7 mouse cellular contexts compared by ENCODE assay signal in the genomic region with DNA sequence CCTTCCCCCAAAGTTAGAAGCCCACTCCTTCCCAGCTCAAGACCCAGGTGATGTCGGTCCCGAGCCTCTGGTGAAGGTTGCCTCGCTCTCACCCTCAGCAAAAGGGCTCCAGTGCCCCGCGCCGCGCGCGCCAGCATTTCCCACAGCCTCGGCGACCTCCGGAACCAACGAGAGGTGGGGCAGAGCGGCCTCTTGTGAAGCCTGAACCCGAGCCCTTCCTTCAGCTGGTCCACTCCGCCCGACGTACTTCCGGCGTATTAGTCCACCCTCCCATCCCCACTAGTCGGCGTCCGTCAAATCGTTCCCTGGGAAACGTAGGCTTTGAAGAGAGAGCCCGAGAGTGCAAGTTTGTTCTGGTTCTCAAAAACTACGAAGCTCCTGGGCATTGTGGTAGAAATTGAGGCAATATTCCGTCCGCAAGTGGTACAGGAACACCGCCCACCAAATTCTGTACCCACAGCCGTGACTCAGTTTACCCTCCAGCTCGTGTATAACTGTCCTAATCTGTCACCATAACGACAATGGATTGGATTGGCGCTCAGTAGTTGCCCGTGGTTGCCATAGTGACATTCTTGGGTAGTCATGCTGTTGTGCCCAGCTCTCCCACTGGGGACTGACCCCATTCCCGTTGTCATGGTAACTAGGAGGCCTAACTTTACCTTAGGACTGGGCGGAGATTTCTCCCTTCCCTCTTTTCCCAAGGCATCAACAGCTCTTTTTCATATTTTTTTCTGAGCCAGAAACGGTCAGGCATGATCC. TPM values are rescaled to one million over a fixed set of nuclear protein-coding genes. Genes with fewer than 3 reads are reported as not detected.
A peak's percentile ranks its signal among the peaks of the same experiment; 100 is the strongest.
DNase-seq lines count a peak whose midpoint lies in the region; ATAC-seq and TF ChIP-seq lines count a peak whose summit lies in the region.

A gene (minus strand): TSS at position 474 of the 759 bp plus-strand sequence.

- peak; percentile 53 for TF ChIP-seq POLR2A in small intestine, adult 2 months (IDR thresholded peaks at IDR 0.05; ENCODE audit: low read depth, low read length)

- ATAC-seq in intestine, postnatal 0 days, result peak; percentile 94
- peak; percentile 96 for ATAC-seq in midbrain, embryonic 12.5 days (ENCODE audit: low FRiP score, low read depth)

- H3K4me3 ChIP-seq in intestine, postnatal 0 days (ENCODE audit: low read depth, low read length), result peak within 1 kb of the TSS; percentile 76
- peak within 1 kb of the TSS; percentile 78 for H3K4me3 ChIP-seq in midbrain, embryonic 12.5 days
- H3K4me3 ChIP-seq in small intestine, adult 2 months (ENCODE audit: low read depth, low read length), result peak within 1 kb of the TSS; percentile 91

- no peaks in the 10 kb centered on the region for H3K9me3 ChIP-seq in intestine, postnatal 0 days (ENCODE audit: control insufficient read depth)
- no peaks in the 10 kb centered on the region for H3K9me3 ChIP-seq in midbrain, embryonic 12.5 days

- peak; percentile 66 for TF ChIP-seq CTCF in intestine, postnatal 0 days (IDR thresholded peaks at IDR 0.05; ENCODE audit: low read depth)
- peak; percentile 43; the same call in 1 of the 2 replicates for TF ChIP-seq CTCF in small intestine, adult 2 months (IDR thresholded peaks at IDR 0.05; ENCODE audit: extremely low read depth, insufficient read length, insufficient replicate concordance, low read depth, low read length)

- H3K36me3 ChIP-seq in intestine, postnatal 0 days (ENCODE audit: control insufficient read depth, insufficient read depth), result peaks cover 38% of the 10 kb centered on the region
- peaks cover 74% of the 10 kb centered on the region for H3K36me3 ChIP-seq in midbrain, embryonic 12.5 days
- peaks cover 37% of the 10 kb centered on the region for H3K36me3 ChIP-seq in small intestine, adult 2 months (ENCODE audit: control insufficient read depth, insufficient read depth, low read length)

- H3K27ac ChIP-seq in intestine, postnatal 0 days (ENCODE audit: low read depth, low read length), result peak within 1 kb of the TSS; percentile 82
- H3K27ac ChIP-seq in midbrain, embryonic 12.5 days (replicated peaks), result peak within 1 kb of the TSS; percentile 93
- H3K27ac ChIP-seq in small intestine, adult 2 months (ENCODE audit: insufficient read depth, low read depth, low read length), result peak within 1 kb of the TSS; percentile 56

- H3K4me1 ChIP-seq in intestine, postnatal 0 days (replicated peaks; ENCODE audit: control insufficient read depth, insufficient read depth, low read length), result 0 out of 2 replicates have a peak, but pooled peaks cover 3% of the 10 kb centered on the region
- peaks cover 21% of the 10 kb centered on the region for H3K4me1 ChIP-seq in midbrain, embryonic 12.5 days
- H3K4me1 ChIP-seq in small intestine, adult 2 months (ENCODE audit: control insufficient read depth, insufficient read depth, insufficient read length, low read length), result peaks cover 7% of the 10 kb centered on the region; the same call in 1 of the 2 replicates

- H3K9ac ChIP-seq in intestine, postnatal 0 days (ENCODE audit: low read depth, low read length), result peak within 1 kb of the TSS; percentile 90
- peak within 1 kb of the TSS; percentile 92 for H3K9ac ChIP-seq in midbrain, embryonic 12.5 days (replicated peaks)

- DNase-seq in adrenal gland, adult 8-10 months, result peak; percentile 93
- DNase-seq in embryo, embryonic 9.5 days (ENCODE audit: extremely low spot score), result peak; percentile 91
- no peak for DNase-seq in gonadal fat pad, adult 2 months (ENCODE audit: low read depth)
- peak; percentile 94 for DNase-seq in left cerebral cortex, postnatal 4 days

- no peaks in the 10 kb centered on the region for H3K27me3 ChIP-seq in intestine, postnatal 0 days (replicated peaks; ENCODE audit: control insufficient read depth, insufficient read depth, low read length)
- H3K27me3 ChIP-seq in midbrain, embryonic 12.5 days, result no peaks in the 10 kb centered on the region
- no peaks in the 10 kb centered on the region for H3K27me3 ChIP-seq in small intestine, adult 2 months (ENCODE audit: control insufficient read depth, insufficient read depth, low read length)

- peak within 1 kb of the TSS; percentile 84 for H3K4me2 ChIP-seq in intestine, postnatal 0 days (replicated peaks; ENCODE audit: low read depth)
- peak within 1 kb of the TSS; percentile 88 for H3K4me2 ChIP-seq in midbrain, embryonic 12.5 days (replicated peaks)

- intact Hi-C loops in left cerebral cortex, postnatal 4 days (cut with DNase I), result no loop called here

- under 1% methylated on average over 38 of the region's 38 CpGs for WGBS in intestine, postnatal 0 days
- 1% methylated on average over 38 of the region's 38 CpGs for WGBS in midbrain, embryonic 12.5 days
- WGBS in small intestine, adult 2 months, result under 1% methylated on average over 38 of the region's 38 CpGs

RNA-seq across cellular contexts. Expression of the gene that starts here (rescaled TPM):
- 100 to 1,000 TPM; 204 to 262 (median 242) TPM for total RNA-seq in adrenal gland, adult 8-10 months (2022)
- polyA plus RNA-seq in gonadal fat pad, adult 2 months (2012; rRNA removed), result 68.2 and 103 TPM in 2 replicates
- 119 and 120 TPM in 2 replicates for polyA plus RNA-seq in intestine, postnatal 0 days (2015; fragmentation: Nextera tagmentation; extraction: Ambion mirVana)
- 10 to 100 TPM; 90.3 to 94.9 TPM for total RNA-seq in left cerebral cortex, postnatal 4 days (2021)
- 281 and 296 TPM in 2 replicates for polyA plus RNA-seq in midbrain, embryonic 12.5 days (2016; fragmentation: Nextera tagmentation; extraction: Ambion mirVana)
- polyA plus RNA-seq in small intestine, adult 2 months (2012; rRNA removed), result 38.7 and 62.8 TPM in 2 replicates
